Mouse (Mus musculus): Measurements from ENCODE around the gene Zfand2b.

The Zfand2b gene

DNA sequence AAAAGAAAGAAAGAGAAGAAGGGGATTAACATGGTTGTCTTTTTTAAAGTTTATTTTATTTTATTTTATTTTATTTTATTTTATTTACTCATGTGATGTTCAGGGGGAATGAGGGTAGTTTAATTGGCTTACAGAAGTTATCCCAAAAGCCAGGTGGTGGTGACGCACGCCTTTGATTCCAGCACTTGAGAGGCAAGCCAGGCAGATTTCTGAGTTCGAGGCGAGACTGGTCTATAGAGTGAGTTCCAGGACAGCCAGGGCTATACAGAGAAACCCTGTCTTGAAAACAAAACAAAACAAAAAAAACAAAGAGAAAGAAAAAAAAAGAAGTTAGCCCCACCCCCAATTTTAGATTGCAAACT lies 8.2 kb upstream of the Zfand2b start:
- DNase-seq (ENCODE audit: low spot score) = no peak

DNA sequence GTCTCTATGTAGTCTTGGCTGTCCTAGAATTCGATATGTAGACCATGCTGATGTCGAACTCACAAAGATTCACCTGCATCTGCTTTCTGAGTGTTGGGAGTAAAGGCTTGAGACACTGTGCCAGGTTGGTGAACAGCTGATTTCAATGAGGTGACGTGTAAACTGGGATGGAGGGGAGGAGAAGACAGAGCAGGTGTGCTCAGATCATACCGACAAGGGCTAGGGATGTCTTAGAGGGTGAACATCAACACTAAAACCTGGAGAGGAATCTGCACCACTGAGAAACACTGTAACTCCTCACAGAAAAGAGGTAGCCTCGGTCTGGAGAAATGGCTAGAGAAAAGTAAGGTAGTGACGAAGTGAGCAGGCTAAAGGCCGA lies 364 bp upstream of the Zfand2b start:
- DNase-seq (ENCODE audit: low spot score) = no peak

DNA sequence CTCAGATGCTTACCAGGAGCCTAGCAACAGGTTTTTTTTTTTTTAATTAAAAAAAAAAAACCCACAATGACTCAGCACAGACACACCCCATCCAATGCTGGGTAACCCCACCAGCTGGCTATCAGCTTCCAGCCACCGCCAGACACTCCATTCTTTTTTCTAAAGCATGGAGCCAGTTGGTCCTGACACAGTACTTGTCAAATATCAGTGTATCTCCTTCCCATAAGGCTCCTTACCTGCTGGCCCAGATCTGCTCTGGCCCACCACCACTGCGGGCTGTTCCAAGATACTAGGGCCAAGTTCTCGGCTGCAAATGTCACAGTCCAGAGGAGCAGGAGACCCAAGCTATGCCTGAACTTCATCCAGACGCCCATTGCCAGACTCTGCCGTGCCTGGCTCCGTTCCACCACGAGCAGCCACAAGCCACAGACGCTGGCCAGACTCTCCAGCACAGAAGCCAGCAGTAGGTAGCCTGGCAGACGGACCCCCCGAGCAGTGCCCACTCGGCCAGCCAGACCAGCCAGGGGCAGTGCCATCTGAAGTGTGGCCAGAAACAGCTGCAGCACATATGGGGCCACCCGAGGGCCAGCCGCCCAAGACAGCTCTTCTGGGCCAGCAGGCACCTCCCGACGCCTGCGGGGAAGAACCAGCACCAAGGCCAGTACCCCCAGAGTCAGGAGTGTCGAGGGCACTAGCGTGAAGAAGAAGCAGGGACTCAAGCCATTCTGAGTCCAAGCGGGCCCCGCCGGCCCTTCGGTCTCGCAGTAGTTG lies 11.1 kb downstream of the Zfand2b start:
- DNase-seq (ENCODE audit: low spot score) = no peak

DNA sequence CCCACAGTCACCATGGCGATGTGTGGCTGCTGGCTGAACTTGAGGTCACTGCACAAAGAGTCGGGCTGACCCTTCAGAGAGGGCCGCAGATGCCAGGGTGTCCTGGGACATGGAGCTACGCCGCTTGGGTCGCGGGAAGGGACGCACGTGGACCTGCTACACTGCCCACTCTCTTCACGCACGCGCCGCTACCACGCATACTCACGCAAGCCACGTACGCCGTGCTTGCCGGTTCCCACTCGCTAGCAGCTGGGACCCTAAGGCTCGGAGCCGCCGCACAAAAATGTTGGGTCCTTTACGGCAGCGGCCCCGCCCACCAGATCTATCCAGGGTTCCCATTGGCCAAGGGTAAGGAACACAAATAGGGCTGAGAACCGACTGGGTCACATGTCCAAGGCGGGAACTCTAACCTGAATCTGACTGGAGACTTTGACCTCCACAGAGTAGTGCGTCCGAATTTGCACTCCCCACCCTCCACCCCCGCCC lies 11.7 kb downstream of the Zfand2b start, which contains the start of gene Abcb6:
Gene Abcb6 (minus strand): TSS at position 288 of the 486 bp plus-strand sequence.
- DNase-seq (ENCODE audit: low spot score) = peak; percentile 73

DNA sequence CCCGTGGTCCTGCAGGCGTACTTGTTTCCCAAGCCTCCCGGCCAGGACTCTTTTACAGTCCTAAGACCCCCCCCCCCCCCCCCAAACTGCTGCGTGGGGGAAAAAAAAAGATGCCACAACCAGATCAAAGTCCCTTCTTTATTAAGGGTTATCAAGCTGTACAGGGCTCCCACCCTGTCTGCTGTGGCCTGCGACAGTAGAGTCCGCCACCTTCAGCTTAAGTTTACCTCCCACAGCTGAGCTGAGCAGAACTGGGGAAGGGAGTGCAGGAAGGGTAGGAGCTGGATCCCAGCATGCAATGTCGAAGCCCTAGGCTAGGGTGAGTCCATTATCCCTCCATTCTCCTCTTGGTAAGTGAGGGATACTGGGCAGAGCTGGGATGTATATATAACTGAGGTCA lies 12.3 kb downstream of the Zfand2b start:
- DNase-seq (ENCODE audit: low spot score) = no peak

DNA sequence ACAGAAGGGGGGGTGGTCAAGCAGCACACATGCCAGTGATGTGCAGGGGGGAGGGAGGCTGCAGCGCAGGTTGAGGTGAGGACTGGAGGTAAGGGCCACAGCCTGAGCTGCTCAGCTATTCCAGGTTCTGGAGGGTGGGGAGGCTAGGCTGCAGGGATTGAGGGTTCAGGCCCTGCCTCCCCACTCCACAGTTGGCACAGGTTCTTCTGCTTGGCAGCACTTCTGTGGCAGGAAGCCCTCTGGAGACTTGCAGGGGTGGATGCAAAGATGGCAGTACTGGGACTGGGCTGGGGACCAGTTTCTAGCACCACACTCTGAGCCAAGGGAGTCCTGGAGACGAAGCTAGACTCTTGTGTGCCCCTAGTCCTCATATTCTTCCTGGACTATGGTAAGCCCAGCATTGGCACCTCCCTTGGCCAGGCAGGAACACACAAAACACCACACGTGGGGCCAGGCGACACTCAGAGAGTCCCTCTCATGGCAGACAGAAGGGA lies 13.0 kb downstream of the Zfand2b start:
- no peak for DNase-seq (ENCODE audit: low spot score)

DNA sequence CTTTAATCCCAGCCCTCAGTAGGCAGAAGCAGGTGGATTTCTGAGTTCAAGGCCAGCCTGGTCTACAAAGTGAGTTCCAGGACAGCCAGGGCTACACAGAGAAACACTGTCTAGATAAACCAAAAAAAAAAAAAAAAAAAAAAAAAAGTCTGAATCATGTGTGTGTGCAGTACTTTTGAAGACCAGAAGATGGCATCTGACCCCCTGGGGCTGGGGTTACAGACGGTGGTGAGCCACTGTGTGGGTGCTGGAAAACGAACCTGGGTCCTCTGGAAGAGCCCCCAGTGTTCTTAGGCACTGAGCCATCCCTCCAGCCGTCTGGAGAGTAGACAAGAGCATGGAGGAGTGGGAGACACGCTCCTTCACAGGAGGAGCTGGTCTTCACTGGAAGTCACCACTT lies 13.7 kb downstream of the Zfand2b start:
- no peak for DNase-seq (ENCODE audit: low spot score)

DNA sequence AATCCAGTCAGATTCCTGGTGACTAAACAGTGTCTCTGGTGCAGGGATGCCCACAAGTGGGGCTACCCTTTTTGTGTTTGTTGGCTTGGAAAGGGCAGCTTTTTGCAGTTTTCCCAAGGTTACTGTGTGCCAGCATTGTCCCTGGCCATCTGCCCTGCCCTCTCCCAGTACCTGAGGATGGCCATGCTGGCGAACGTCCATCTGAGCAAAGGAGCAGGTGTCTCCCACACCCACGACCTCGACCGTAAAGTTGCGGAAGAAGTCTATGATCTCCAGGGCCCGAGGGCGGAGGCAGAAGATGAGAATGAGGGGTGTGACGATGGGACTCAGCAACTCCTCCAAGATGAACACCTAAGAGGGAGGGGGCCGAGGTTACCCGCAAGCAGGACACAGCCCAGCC lies 17.0 kb downstream of the Zfand2b start:
- no peak for DNase-seq (ENCODE audit: low spot score)

DNA sequence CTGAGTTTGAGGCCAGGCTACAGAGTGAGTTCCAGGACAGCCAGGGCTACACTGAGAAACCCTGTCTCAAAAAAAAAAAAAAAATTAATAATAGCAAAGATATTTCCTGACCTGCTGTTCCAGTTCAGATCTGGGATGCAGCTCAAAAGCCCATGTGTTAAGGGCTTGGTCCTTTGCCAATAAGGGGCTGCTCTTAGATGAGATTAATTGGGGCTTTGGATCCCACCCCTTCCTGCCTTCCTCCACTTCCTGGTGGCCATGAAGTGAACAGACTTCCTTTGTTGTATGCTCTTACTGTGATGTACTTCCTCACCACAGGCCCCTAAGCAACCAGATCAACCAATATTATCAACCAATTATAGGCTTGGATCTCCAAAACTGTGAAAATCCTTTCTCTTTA lies 18.7 kb downstream of the Zfand2b start:
- no peak for DNase-seq (ENCODE audit: low spot score)

DNA sequence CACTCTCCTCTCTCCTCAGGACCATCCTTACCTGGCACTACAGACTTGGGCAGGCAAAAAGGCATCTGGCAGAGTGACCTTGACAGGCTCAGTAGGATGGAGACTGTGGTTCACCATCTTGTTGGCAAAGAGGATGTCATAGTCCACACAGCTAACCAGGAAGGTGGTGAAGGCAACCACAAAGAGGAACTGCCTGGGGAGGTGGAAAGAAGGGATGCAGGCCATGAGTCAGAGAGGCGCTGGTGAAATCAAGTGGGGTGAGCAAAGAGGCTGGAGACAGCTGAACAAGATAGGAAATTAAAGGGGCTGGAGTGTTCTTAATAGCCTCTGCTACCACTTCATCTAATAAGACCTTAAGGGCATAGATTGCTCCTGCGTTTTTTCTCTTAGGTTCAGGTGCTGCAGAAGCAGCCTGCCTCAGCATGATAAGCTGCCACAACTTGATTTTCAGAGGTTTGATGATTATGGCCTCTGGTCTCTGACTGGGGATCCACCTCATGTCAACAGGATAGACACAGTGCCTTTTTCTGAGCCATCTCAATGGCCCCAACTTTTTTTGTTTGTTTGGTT lies 19.6 kb downstream of the Zfand2b start:
- no peak for DNase-seq (ENCODE audit: low spot score)

DNA sequence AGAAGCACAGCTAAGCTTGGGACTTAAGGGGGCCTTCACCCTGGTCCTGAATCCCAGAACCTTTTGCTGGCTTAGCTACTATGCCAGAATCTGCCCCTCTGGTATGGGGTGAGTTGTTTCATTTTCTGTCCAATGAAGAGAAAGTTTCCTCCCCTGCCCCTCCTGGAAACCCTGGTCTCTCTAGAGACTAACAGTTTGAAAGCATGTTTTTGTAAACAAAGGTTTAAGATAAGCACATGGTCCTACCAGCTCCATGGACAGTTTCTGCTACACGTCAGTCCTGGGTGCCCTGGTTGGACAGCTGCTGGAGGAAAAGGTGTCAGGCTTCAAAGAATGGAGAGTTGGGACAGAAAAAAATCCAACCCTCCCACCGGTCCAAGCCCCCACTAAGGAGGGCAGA lies 22.1 kb downstream of the Zfand2b start:
- no peak for DNase-seq (ENCODE audit: low spot score)

DNA sequence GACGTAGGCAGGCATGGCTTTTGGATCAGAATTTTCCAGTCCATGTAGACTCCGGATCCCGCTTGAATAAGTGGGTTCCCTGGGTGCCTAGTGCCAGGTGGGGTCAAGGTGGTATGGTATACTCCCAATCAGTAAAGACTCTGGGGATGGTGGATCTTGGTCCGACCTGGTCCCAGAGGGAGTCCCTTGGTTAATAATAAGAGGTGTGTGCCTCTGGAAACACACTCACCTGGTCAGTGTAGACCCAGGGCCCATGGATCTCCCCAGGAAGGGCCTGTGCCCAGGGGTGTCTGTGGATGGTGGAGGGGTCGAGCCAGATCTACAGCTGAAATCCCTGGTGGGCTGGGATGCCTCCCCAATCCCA lies 22.8 kb downstream of the Zfand2b start:
- no peak for DNase-seq (ENCODE audit: low spot score)

DNA sequence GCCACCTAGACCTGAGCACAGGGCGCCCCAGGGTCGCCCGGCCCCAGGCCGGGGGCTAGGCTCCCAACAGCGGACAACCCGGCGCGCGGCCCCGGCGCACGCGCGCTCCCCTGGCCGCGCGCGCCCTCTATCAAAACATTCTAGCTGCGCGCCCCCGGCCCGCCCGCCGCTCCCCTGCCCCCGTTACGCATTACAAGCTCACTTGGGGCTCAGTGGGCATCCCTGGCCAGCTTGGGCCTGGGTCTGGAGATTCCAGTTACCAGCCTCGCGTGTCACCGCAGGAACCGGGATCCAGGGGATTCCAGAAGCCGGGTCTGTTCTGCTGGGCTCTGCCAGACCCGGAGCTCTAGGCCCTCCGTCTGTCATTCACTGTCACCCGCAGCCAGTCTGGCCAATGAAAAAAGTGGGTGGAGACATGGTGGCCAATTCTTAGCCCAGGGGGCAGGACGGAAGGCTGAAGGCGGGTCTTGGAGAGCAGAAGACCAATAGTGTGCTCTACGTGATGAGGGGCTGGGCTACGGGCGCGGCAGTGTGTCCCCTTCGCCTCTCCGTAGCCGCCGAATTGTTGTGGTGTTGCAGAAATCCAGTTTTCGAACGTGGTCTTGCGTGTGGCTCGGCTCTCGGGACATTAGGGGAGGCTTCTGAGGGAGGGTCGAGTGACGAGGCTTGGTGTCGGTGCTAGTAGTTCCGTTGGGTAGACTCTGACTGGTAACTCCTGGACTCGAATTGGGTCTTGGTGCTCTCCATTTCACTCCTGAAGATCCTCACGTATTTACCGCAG lies 23.4 kb downstream of the Zfand2b start, which contains the start of the genes Ankzf1 and Atg9a:
Gene Ankzf1 (plus strand): TSS at position 530 of the 781 bp plus-strand sequence.
Gene Atg9a (minus strand): TSS at position 575 of the 781 bp plus-strand sequence.
- peak; percentile 94 for DNase-seq (ENCODE audit: low spot score)

DNA sequence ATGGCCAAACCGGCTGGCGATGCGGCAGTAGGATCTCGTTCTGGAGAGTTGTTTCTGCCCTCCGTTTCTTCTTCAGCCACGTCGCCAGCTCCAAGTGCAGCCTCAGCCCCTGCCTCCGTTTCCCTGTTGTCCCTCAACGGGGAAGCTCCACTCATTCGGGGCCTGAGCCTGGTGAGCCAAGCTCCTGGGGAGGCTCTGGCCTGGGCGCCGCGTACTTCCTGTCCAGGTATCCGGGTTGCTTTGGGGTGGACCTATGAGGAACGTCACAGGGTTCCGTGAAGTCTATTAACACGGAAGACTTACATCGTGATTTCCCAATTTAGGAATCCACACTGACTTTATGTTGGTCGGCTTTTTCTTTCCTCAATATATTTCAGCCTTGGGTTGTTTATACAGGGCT lies 24.0 kb downstream of the Zfand2b start:
- DNase-seq (ENCODE audit: low spot score) = no peak

DNA sequence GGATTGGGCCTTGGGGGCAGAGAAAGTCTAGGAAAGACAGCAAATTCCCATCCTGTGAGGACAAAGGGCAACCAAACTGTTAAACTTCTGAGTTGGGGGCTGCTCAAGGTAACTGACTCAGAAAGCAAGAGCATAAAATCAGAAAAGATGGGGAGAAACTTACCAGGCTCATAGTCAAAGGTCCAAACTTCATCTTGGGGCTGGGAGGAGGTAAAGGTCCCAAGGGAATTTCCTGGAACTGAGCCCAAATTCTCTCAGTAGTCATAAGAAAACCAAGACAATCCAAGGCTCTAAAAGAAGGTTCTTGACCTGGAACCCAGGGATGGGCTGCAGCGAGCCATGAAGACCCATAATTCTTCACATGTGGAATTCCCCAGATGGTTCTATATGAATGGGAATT lies 32.8 kb downstream of the Zfand2b start:
- DNase-seq (ENCODE audit: low spot score) = no peak

DNA sequence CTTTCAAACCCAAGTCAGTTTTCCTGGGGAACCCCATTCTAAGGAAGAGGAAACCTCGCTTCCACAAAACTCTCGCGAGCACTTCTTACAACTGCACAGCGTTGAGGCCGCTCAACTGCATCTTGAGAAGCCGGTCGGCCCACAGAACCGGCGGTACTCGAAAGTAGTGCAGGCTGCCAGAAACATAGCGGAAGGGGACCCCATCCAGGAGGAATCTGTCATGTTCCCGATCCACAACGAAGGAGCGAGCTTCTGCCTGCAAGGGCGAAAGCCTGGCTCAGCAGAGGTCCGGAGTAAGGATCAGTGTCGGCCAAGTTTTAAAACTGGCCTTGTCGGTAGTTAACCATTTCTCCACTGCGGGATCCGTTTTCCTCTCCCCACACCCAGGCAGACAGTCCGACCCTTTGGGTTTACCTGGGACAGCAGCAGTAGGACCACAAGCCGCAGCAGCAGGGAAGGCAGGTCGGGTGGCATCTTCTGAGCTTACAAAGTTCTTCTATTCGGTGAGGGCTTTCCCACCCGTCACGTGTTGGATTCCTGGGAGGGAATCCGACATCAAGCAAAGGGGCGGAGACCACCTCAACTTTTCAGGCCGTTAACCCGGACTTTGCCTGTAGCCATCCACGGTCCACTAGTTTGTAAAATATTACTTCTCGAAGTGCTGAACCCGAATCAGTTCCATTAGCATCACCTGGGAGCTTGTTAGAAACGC lies 40.7 kb downstream of the Zfand2b start:
- no peak for DNase-seq (ENCODE audit: low spot score)

DNA sequence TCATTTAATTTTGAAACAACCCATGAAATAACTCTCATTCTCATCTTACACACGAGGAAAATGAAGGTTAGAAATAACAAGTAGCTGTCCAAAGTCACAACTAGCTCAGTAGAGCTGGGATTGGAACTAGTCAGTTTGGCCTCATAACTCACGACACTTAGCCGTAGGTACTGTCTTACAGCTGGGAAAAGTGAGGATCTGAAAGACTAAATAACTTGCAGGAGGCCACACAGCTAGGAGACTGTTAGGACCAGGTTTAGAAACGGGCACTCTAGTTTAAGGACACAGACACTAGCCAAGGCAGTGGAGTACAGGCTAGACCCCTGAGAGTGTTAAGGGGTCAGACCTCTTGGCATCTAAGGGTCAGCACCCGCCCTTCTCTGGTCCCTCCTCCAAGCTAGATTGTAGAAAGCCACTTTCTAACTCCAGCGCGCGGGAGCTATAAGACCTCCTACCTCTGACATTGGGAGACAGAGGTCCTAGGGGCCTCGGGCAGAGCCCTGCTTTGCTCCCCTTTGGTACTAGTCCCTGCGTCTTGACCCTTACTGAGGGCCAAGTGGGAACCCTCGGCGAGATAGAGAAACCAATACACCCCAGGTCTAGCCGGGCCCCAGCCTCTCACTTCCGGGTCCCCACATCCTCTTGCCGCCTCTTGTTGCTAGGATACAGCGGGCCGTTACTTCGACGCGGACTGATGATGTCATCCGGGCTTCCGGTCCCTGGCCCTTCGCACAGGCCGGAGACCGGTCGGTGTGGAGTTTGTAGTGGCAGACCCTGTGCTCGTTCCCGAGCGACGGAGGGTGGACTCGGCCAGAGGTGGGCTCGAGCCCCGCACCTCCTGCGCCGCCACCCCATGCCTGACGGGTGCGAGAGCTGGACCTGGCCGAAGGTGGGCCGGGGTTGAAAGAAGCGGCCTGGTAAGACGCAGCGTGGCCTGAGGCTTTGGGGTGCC lies 42.0 kb downstream of the Zfand2b start, which contains the start of the genes Glb1l and Stk16:
Gene Glb1l (minus strand): TSS at position 678 of the 952 bp plus-strand sequence.
Gene Stk16 (plus strand): TSS at position 703 of the 952 bp plus-strand sequence.
- DNase-seq (ENCODE audit: low spot score) = peak; percentile 85

DNA sequence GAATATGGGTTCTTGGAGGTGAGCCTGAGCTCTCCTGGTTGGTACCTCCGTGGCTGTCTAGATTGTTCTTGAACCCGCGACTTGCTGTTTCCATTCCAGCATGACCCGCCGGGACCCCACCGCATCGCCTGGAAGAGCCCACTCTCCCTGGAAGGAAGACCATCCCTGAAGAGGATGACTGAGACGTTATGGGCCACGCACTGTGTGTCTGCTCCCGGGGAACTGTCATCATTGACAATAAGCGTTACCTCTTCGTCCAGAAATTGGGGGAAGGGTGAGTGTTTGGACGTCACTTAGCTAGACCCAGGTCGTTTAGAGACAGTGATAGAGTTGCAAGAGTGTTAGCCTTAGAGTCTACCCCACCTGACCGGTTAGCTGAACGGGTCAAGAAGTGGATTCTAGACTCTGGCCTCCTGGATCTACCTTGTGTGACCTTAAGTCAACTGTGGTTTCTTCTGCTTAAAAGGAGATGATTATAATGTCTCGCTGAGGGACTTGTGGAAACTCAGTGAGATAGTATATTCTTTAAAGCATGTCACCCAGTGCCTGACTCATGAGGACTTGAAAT lies 42.8 kb downstream of the Zfand2b start:
- DNase-seq (ENCODE audit: low spot score) = no peak

DNA sequence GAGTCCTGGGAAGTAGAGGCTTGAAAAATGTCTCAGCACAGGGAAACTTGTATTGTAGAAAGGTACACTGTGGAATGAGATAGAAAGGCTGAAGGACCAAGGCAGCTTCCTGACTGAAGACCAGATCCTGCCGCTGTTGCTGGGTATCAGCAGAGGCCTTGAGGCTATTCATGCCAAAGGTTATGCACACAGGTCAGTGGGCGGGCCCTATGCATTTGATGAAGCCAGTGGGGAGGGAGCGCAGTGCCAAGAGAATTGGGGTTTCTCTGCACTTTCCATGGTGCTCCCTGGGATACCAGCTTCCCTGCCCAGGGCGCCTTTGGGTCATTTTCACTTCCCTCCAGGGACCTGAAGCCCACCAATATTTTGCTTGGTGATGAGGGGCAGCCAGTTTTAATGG lies 44.1 kb downstream of the Zfand2b start:
- DNase-seq (ENCODE audit: low spot score) = no peak

DNA sequence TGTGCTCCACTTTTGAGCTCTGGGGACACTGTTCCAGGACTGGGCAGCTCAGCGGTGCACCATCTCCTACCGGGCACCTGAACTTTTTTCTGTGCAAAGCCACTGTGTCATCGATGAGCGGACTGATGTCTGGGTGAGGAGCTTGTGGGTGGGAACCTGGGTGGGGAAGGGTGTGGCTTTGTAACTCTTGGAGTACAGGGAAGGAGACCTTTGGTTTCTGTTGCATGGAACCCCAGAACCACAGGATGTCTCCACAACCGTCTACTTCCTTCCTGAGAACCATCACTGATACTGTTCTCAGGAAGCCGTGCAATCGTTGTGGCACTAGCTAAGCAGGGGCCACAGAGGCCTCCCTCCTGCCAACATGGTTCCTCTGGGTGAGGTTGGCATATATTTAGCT lies 44.6 kb downstream of the Zfand2b start:
- DNase-seq (ENCODE audit: low spot score) = no peak

All from layer of hippocampus, adult 9-10 months (tissue).